Mouse (Mus musculus) intestine, embryonic 14.5 days (tissue): ENCODE measurements at regions not wholly inside any gene's neighbourhood (a gene's known extent, or its start where the extent isn't known, plus 50 kb on each side); places are given as distances from the start of the nearest gene placed in this dataset.

Experiments
- ATAC-seq: fragments of 200-750 bp; cut with Nextera tagmentation; replicated peaks from 2 replicates; pipeline ENCODE4 v1.8.0; 2017; ENCODE audit warnings: low read depth, moderate number of reproducible peaks, moderate TSS enrichment, moderate library complexity; ENCODE audit not compliant: low FRiP score, low TSS enrichment
- DNase-seq: peaks from one replicate; pipeline ENCODE4 v3.0.0-alpha.2; 2018; ENCODE audit warnings: low spot score
- H3K27ac ChIP-seq: fragments of 300-500 bp; sonication (generic); 2 replicates; pipeline ENCODE4 v1.5.1; 2014; ENCODE audit warnings: low read depth, mild to moderate bottlenecking, control low read depth
- H3K27me3 ChIP-seq: fragments of 300-500 bp; sonication (generic); replicated peaks from 2 replicates; pipeline ENCODE4 v1.6.1; 2014; ENCODE audit warnings: low read length, control low read depth; ENCODE audit not compliant: control insufficient read depth, insufficient read depth
- H3K36me3 ChIP-seq: fragments of 300-500 bp; sonication (generic); 2 replicates; pipeline ENCODE4 v1.6.1; 2014; ENCODE audit warnings: low read length, control low read depth; ENCODE audit not compliant: control insufficient read depth, insufficient read depth
- H3K4me1 ChIP-seq: fragments of 300-500 bp; sonication (generic); replicated peaks from 2 replicates; pipeline ENCODE4 v1.6.1; 2014; ENCODE audit warnings: low read length, control low read depth, mixed read lengths; ENCODE audit not compliant: control insufficient read depth, insufficient read depth
- H3K4me2 ChIP-seq: fragments of 300-500 bp; sonication (generic); 2 replicates; pipeline ENCODE4 v1.6.1; 2014; ENCODE audit warnings: low read length
- H3K4me3 ChIP-seq: fragments of 300-500 bp; sonication (generic); 2 replicates; pipeline ENCODE4 v1.5.1; 2014; ENCODE audit warnings: low read depth, low read length, control low read depth, mixed read lengths
- H3K9ac ChIP-seq: fragments of 300-500 bp; sonication (generic); 2 replicates; pipeline ENCODE4 v1.6.1; 2014; ENCODE audit warnings: mild to moderate bottlenecking, low read length
- H3K9me3 ChIP-seq: fragments of 300-500 bp; sonication (generic); 2 replicates; pipeline ENCODE4 v1.6.1; 2016; ENCODE audit warnings: low read length, control low read depth; ENCODE audit not compliant: control insufficient read depth
- WGBS: fragments of 180-500 bp; shearing (Covaris S2); extraction: QIAGEN DNeasy Blood & Tissue Kit; methylation state at CpG from one replicate; pipeline ENCODE4 v1.1.7; 2014; 5-methylcytosine and 5-hydroxymethylcytosine counted together

DNA sequence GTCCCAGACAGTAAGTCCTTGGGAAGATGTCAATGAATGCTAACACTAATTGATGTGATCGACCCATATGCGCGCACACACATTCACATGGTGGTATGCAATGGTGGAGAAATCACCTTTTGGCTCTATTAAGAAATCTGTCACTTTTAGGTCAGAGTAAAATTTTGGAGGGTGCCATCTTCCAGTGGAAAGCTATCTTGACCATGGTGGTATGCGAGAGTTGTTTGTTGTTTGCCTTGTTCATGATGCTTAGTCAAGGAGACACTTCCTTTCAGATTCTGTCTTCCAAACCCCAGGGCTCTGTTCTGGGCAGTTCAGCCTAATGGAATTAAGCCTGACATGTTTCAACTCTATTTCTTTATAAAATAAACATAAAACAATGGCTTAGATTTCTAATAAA lies 337.9 kb upstream of the Tmem161b start:
- 91% methylated on average over 4 of the region's 4 CpGs for WGBS
- no peak for DNase-seq

DNA sequence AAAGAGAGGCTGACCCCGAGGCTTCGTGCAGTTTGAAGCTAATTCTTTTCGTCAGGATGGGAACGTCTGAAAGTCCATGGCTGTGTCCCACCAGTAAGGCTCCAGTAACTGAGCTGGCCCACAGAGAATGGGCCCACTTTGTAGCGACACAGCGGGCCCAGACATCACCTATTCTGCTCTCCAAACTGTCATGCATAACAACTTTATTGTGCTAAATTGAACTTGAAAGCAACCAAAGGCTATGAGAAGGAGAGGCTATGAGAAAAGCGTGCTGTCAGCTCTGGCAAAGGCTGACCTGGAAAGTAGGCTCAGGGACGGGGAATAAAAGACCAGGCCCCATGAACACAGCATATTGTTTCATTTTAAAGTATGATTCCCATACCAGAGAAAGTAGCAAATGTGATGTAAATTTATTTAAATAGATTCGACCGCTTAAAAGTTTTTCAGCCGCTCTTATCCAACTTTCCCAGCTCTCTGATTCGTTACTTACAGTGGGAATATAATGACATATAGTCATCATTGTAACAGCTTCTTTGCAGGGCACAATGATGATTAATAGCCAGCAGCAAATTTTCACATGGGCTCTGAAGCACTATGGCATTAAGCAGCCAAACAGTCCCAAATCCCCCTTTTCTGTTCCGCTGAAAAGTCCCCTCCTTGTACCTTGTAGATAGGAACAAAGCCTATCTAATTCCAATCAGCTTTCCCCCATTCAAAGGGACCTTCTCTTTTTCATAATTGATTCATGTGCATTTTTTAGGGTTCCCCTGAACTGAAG lies 337.1 kb upstream of the Tmem161b start:
- WGBS, result 78% methylated on average over 13 of the region's 13 CpGs
- DNase-seq (no peak), ATAC-seq (no peak)
- H3K27ac ChIP-seq, result no peak overlapping the region
- H3K4me1 ChIP-seq, result no peaks in the 10 kb centered on the region
- H3K4me3 ChIP-seq, result no peak overlapping the region
- no peaks in the 10 kb centered on the region for H3K36me3 ChIP-seq
- no peak overlapping the region for H3K4me2 ChIP-seq
- H3K9me3 ChIP-seq, result no peaks in the 10 kb centered on the region
- no peak overlapping the region for H3K9ac ChIP-seq
- H3K27me3 ChIP-seq, result no peaks in the 10 kb centered on the region

More for the DNA sequence above, 337.9 kb upstream of the Tmem161b start:
- Histone ChIP-seq H3K36me3 (no peaks in the 10 kb centered on the region), H3K4me3 (no peak overlapping the region), H3K9me3 (no peaks in the 10 kb centered on the region), H3K4me1 (no peaks in the 10 kb centered on the region), H3K4me2 (no peak overlapping the region), H3K9ac (no peak overlapping the region), H3K27me3 (no peaks in the 10 kb centered on the region), H3K27ac (no peak overlapping the region)
- no peak for ATAC-seq

GRCm38 (mm10) chr13:83885729-83886128 lies 336.4 kb upstream of the Tmem161b start:
- no peak for ATAC-seq

DNA sequence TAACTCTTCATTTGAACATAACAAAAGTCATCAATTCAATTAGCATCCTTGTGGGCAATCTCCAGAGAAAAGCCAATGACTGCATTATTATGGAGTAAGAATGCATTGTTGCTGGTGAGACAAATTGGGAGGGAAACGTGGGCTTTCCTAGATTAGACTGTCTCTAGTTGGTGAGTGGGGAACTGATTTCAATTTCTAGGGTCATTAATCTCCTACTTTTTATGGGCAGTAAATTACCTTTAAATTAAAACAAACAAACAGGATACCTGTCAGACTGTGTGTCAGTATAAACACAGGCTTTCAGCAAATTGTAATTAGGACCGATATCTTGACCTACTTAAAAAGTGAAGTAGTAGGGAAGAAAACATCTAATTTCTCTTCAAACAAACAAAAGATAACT lies 307.4 kb upstream of the Tmem161b start:
- 50% methylated on average over 2 of the region's 2 CpGs for WGBS
- H3K27me3 ChIP-seq, result no peaks in the 10 kb centered on the region

More at GRCm38 (mm10) chr13:83885729-83886128, 336.4 kb upstream of the Tmem161b start:
- Histone ChIP-seq H3K27me3 (no peaks in the 10 kb centered on the region), H3K9me3 (no peaks in the 10 kb centered on the region), H3K9ac (no peak overlapping the region), H3K4me1 (no peaks in the 10 kb centered on the region), H3K27ac (no peak overlapping the region), H3K36me3 (no peaks in the 10 kb centered on the region), H3K4me2 (no peak overlapping the region), H3K4me3 (no peak overlapping the region)
- 85% methylated on average over 4 of the region's 4 CpGs for WGBS
- no peak for DNase-seq

DNA sequence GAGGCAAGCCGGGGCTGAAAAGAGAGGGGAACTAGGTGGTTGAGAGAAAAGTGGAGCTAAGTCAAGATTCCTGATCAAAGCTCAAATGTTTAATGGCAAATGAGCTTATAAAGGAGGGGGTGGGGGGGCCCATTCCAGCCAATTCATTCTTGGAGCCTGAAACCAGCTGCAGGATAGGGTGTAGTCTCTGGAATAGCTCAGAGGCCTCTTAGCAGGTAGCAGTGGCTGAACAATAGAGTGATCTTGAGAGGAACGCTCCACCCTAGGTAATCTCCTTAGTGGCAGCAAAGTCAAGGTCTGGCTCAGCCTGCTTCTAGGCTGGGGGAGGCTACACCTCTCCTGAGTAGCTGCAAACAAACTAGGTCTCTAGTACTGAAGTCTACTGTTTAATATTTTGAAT lies 289.3 kb upstream of the Tmem161b start:
- no peak for ATAC-seq
- WGBS, result 69% methylated on average over 2 of the region's 2 CpGs

More for the DNA sequence above, 307.4 kb upstream of the Tmem161b start:
- Histone ChIP-seq H3K4me3 (no peak overlapping the region), H3K4me1 (no peaks in the 10 kb centered on the region), H3K9me3 (peaks cover 6% of the 10 kb centered on the region; the same call in 1 of the 2 replicates), H3K4me2 (no peak overlapping the region), H3K27ac (no peak overlapping the region), H3K36me3 (no peaks in the 10 kb centered on the region), H3K9ac (no peak overlapping the region)
- DNase-seq (no peak), ATAC-seq (no peak)

GRCm38 (mm10) chr13:83946495-83946894 lies 275.6 kb upstream of the Tmem161b start:
- DNase-seq (no peak), ATAC-seq (no peak)
- Histone ChIP-seq H3K27ac (no peak overlapping the region), H3K27me3 (no peaks in the 10 kb centered on the region), H3K36me3 (no peaks in the 10 kb centered on the region), H3K9ac (no peak overlapping the region), H3K9me3 (no peaks in the 10 kb centered on the region), H3K4me1 (no peaks in the 10 kb centered on the region), H3K4me3 (no peak overlapping the region), H3K4me2 (no peak overlapping the region)
- WGBS, result 79% methylated on average over 4 of the region's 4 CpGs

More for the DNA sequence above, 289.3 kb upstream of the Tmem161b start:
- Histone ChIP-seq H3K4me1 (no peaks in the 10 kb centered on the region), H3K9ac (no peak overlapping the region), H3K27ac (no peak overlapping the region), H3K4me3 (no peak overlapping the region), H3K27me3 (no peaks in the 10 kb centered on the region), H3K4me2 (no peak overlapping the region), H3K9me3 (no peaks in the 10 kb centered on the region), H3K36me3 (no peaks in the 10 kb centered on the region)
- no peak for DNase-seq

DNA sequence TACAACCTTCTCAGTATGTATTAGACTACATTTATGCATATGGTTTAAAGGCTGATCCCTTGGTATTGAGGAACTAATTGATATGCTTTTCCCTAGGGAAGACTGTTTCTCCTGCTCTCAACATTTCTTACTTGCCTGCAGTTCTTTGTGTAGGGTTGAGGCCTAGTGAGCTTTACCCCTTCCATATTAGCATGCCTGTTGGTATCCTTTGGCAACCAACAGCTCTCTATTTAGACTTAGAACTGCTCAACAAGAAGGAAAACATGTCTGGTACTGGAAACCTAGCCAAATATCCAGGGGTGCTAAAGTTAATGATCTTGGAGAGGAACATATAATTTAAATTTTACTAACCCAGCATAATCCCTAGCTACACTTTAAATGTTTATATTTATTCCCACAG lies 270.9 kb upstream of the Tmem161b start:
- no peak overlapping the region for H3K9ac ChIP-seq
- ATAC-seq (no peak), DNase-seq (no peak)
- no peak overlapping the region for H3K4me3 ChIP-seq
- H3K27ac ChIP-seq, result no peak overlapping the region
- H3K4me1 ChIP-seq, result no peaks in the 10 kb centered on the region
- H3K4me2 ChIP-seq, result no peak overlapping the region
- no peaks in the 10 kb centered on the region for H3K27me3 ChIP-seq
- H3K9me3 ChIP-seq, result no peaks in the 10 kb centered on the region
- H3K36me3 ChIP-seq, result no peaks in the 10 kb centered on the region

- Histone ChIP-seq H3K9ac (no peak overlapping the region), H3K4me1 (no peaks in the 10 kb centered on the region), H3K4me2 (no peak overlapping the region), H3K27me3 (no peaks in the 10 kb centered on the region), H3K4me3 (no peak overlapping the region), H3K27ac (no peak overlapping the region), H3K9me3 (no peaks in the 10 kb centered on the region), H3K36me3 (no peaks in the 10 kb centered on the region)
- 86% methylated on average over 3 of the region's 3 CpGs for WGBS
- ATAC-seq (no peak), DNase-seq (no peak)
These were observed 270.3 kb upstream of the Tmem161b start for GRCm38 (mm10) chr13:83951808-83952207.

- Histone ChIP-seq H3K36me3 (no peaks in the 10 kb centered on the region), H3K4me3 (no peak overlapping the region), H3K9ac (no peak overlapping the region), H3K4me2 (no peak overlapping the region), H3K27ac (no peak overlapping the region), H3K4me1 (no peaks in the 10 kb centered on the region), H3K27me3 (no peaks in the 10 kb centered on the region), H3K9me3 (no peaks in the 10 kb centered on the region)
- DNase-seq (no peak), ATAC-seq (no peak)
- WGBS, result 41% methylated on average over 4 of the region's 4 CpGs
These were observed 269.7 kb upstream of the Tmem161b start for GRCm38 (mm10) chr13:83952353-83952752.
